Mouse (Mus musculus) MEL (cell line): ENCODE data around the gene Morf4l2. TPM values are rescaled to one million over a fixed set of nuclear protein-coding genes. Genes with fewer than 3 reads are reported as not detected.

Source experiments
- DNase-seq: peaks from one replicate; pipeline ENCODE4 v3.0.0; 2011; ENCODE audit warnings: low read depth, low spot score
- H3K27ac ChIP-seq: 2 replicates; pipeline ENCODE4 v1.5.1; 2012; ENCODE audit warnings: low read depth, mild to moderate bottlenecking, control low read depth, low read length, moderate library complexity; ENCODE audit not compliant: control insufficient read depth
- H3K27me3 ChIP-seq, 2 experiments: fragments of 150-350 bp in 1 of 2; sonication (generic) in 1 of 2; 2 replicates each; pipeline ENCODE4 v1.6.1; 2012; ENCODE audit warnings: low read length in 2 of 2, mild to moderate bottlenecking in 2 of 2, improper control_type of control experiment in 1 of 2, moderate library complexity in 1 of 2; ENCODE audit not compliant: insufficient read depth in 2 of 2, control insufficient read depth in 1 of 2
- H3K36me3 ChIP-seq, 2 experiments: 2 replicates each; pipeline ENCODE4 v1.6.1; 2012 to 2014; ENCODE audit warnings: low read length in 2 of 2, improper control_type of control experiment in 1 of 2, inconsistent platforms in 1 of 2, mild to moderate bottlenecking in 1 of 2; ENCODE audit not compliant: insufficient read depth in 2 of 2, control insufficient read depth in 1 of 2
- H3K4me1 ChIP-seq, 2 experiments: fragments of 150-350 bp in 1 of 2; sonication (generic) in 1 of 2; 2 replicates each; pipeline ENCODE4 v1.6.1; 2012; ENCODE audit warnings: low read length in 2 of 2, improper control_type of control experiment in 1 of 2, mild to moderate bottlenecking in 1 of 2; ENCODE audit not compliant: insufficient read depth in 2 of 2, control insufficient read depth in 1 of 2
- H3K4me3 ChIP-seq, 2 experiments: fragments of 150-350 bp in 1 of 2; sonication (generic) in 1 of 2; 2 replicates each; pipeline ENCODE4 v1.5.1; 2012; ENCODE audit warnings: low read depth in 2 of 2, low read length in 2 of 2, mild to moderate bottlenecking in 2 of 2, moderate library complexity in 2 of 2, control low read depth in 1 of 2, improper control_type of control experiment in 1 of 2; ENCODE audit not compliant: control insufficient read depth in 1 of 2, insufficient read depth in 1 of 2
- H3K79me2 ChIP-seq: 2 replicates; pipeline ENCODE4 v1.6.1; 2012; ENCODE audit warnings: mild to moderate bottlenecking, low read length, moderate library complexity; ENCODE audit not compliant: control insufficient read depth, poor library complexity, insufficient read depth
- H3K9ac ChIP-seq: 2 replicates; pipeline ENCODE4 v1.6.1; 2012; ENCODE audit warnings: low read depth, mild to moderate bottlenecking, control low read depth, low read length, moderate library complexity; ENCODE audit not compliant: control insufficient read depth, poor library complexity, severe bottlenecking
- H3K9me3 ChIP-seq: fragments of 150-350 bp; sonication (generic); replicated peaks from 2 replicates; pipeline ENCODE4 v1.6.1; 2012; ENCODE audit warnings: mild to moderate bottlenecking, low read length, improper control_type of control experiment, moderate library complexity; ENCODE audit not compliant: insufficient read depth
- BHLHE40 ChIP-seq: IDR thresholded peaks from 2 replicates; pipeline ENCODE4 v1.6.1; 2012; ENCODE audit warnings: low read depth, mild to moderate bottlenecking, inconsistent platforms, low read length, improper control_type of control experiment, borderline replicate concordance
- CHD1 ChIP-seq: IDR thresholded peaks from 2 replicates; pipeline ENCODE4 v1.6.1; 2012; ENCODE audit warnings: low read depth, mild to moderate bottlenecking, inconsistent platforms, low read length, improper control_type of control experiment
- CHD2 ChIP-seq: IDR thresholded peaks from 2 replicates; pipeline ENCODE4 v1.6.1; 2011; ENCODE audit warnings: low read length, improper control_type of control experiment
- CTCF ChIP-seq, 3 experiments: IDR thresholded peaks in 2 of 3; conservative IDR thresholded peaks in 1 of 3; 2 replicates each; pipeline ENCODE4 v1.5.1; 2011 to 2012; ENCODE audit warnings: low read length in 3 of 3, low read depth in 2 of 3, mild to moderate bottlenecking in 2 of 3, improper control_type of control experiment in 1 of 3, inconsistent platforms in 1 of 3, mixed read lengths in 1 of 3, moderate library complexity in 1 of 3; ENCODE audit not compliant: control insufficient read depth in 1 of 3, insufficient read depth in 1 of 3, poor library complexity in 1 of 3, severe bottlenecking in 1 of 3
- E2F4 ChIP-seq: IDR thresholded peaks from 2 replicates; pipeline ENCODE4 v1.6.1; 2011; ENCODE audit warnings: low read depth, low read length, improper control_type of control experiment, borderline replicate concordance
- ETS1 ChIP-seq: IDR thresholded peaks from 2 replicates; pipeline ENCODE4 v1.6.1; 2012; ENCODE audit warnings: low read depth, mild to moderate bottlenecking, inconsistent platforms, low read length, improper control_type of control experiment, moderate library complexity
- GABPA ChIP-seq: IDR thresholded peaks from 2 replicates; pipeline ENCODE4 v1.6.1; 2012; ENCODE audit warnings: low read depth, mild to moderate bottlenecking, inconsistent platforms, low read length, improper control_type of control experiment, moderate library complexity
- GATA1 ChIP-seq: IDR thresholded peaks from 2 replicates; pipeline ENCODE4 v1.6.1; 2011; ENCODE audit warnings: low read depth, low read length, improper control_type of control experiment
- HCFC1 ChIP-seq: IDR thresholded peaks from 2 replicates; pipeline ENCODE4 v1.6.1; 2012; ENCODE audit warnings: low read depth, mild to moderate bottlenecking, inconsistent platforms, low read length, improper control_type of control experiment, moderate library complexity
- RAD21 ChIP-seq: IDR thresholded peaks from 2 replicates; pipeline ENCODE4 v1.6.1; 2011; ENCODE audit warnings: mild to moderate bottlenecking, low read depth, low read length, improper control_type of control experiment
- SIN3A ChIP-seq: IDR thresholded peaks from 2 replicates; pipeline ENCODE4 v1.6.1; 2012; ENCODE audit warnings: low read length, improper control_type of control experiment, inconsistent platforms
- TCF12 ChIP-seq: IDR thresholded peaks from 2 replicates; pipeline ENCODE4 v1.6.1; 2014; ENCODE audit warnings: low read depth, mild to moderate bottlenecking, inconsistent platforms, low read length, improper control_type of control experiment, moderate library complexity
- UBTF ChIP-seq: IDR thresholded peaks from 2 replicates; pipeline ENCODE4 v1.6.1; 2012; ENCODE audit warnings: low read depth, mild to moderate bottlenecking, inconsistent platforms, low read length, improper control_type of control experiment, moderate library complexity, borderline replicate concordance; ENCODE audit not compliant: insufficient read depth
- USF1 ChIP-seq: IDR thresholded peaks from 2 replicates; pipeline ENCODE4 v1.6.1; 2014; ENCODE audit warnings: low read depth, mild to moderate bottlenecking, inconsistent platforms, low read length, improper control_type of control experiment, moderate library complexity
- ZNF384 ChIP-seq: IDR thresholded peaks from 2 replicates; pipeline ENCODE4 v1.6.1; 2012; ENCODE audit warnings: low read depth, mild to moderate bottlenecking, inconsistent platforms, low read length, improper control_type of control experiment
- polyA plus RNA-seq, 2 experiments: library from polyadenylated mRNA; stranded (reverse) in 1 of 2; unstranded in 1 of 2; fragments of >175 nt in 1 of 2; fragments of >200 nt in 1 of 2; gene quantifications; 2 replicates each; pipeline versions ENCODE4 v1.2.1 to v1.2.4; 2012; ENCODE audit warnings: low replicate concordance in 2 of 2, low read depth in 1 of 2; ENCODE audit not compliant: insufficient read length in 2 of 2, insufficient read depth in 1 of 2, missing spikeins in 1 of 2
- total RNA-seq: library from RNA; depleted of rRNA; stranded (reverse); fragments of 300-350 nt; gene quantifications from 2 replicates; pipeline ENCODE4 v1.2.3, GENCODE M21; 2012

Gene Morf4l2
- total and polyA plus RNA-seq, 3 experiments, result 617 to 921 TPM; not detected in 1

DNA sequence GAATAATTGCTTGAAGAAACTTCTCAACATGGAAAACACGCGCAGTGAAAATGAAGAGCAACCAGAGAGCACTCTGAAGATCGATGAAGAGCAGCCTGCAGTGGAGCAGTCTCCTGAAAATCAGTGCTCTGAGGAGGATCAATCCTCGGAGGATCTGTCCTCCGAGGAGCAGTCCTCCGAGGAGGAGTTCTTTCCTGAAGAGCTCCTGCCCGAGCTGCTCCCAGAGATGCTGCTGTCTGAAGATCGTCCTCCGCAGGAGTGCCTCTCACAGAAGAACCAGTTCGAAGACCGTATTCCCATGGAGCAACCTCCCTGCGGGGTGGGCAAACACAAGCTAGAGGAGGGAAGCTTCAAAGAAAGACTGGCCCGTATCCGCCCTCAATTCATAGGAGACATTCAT lies 34.7 kb downstream of the Morf4l2 start:
- H3K4me1 ChIP-seq, result no peaks in the 10 kb centered on the region
- no peak for DNase-seq
- H3K27me3 ChIP-seq, result no peaks in the 10 kb centered on the region
- H3K9me3 ChIP-seq, result no peaks in the 10 kb centered on the region
- H3K36me3 ChIP-seq, result no peaks in the 10 kb centered on the region
- no peak overlapping the region for H3K4me3 ChIP-seq
- TF ChIP-seq GABPA (no peak), GATA1 (no peak), RAD21 (no peak), HCFC1 (no peak), SIN3A (no peak), CTCF (IDR thresholded peaks at IDR 0.05 in 2 of 3, conservative IDR thresholded peaks at IDR 0.05 in 1 of 3; ENCODE audit: control insufficient read depth in 1 of 3, insufficient read depth in 1 of 3, low read depth in 2 of 3, low read length in 3 of 3, poor library complexity in 1 of 3, severe bottlenecking in 1 of 3) (no peak), UBTF (no peak), USF1 (no peak), CHD2 (no peak)
- TF ChIP-seq, all 39 proteins: peak for 0
- H3K9ac ChIP-seq, result no peak overlapping the region
- no peak overlapping the region for H3K27ac ChIP-seq
- H3K79me2 ChIP-seq, result no peaks in the 10 kb centered on the region

DNA sequence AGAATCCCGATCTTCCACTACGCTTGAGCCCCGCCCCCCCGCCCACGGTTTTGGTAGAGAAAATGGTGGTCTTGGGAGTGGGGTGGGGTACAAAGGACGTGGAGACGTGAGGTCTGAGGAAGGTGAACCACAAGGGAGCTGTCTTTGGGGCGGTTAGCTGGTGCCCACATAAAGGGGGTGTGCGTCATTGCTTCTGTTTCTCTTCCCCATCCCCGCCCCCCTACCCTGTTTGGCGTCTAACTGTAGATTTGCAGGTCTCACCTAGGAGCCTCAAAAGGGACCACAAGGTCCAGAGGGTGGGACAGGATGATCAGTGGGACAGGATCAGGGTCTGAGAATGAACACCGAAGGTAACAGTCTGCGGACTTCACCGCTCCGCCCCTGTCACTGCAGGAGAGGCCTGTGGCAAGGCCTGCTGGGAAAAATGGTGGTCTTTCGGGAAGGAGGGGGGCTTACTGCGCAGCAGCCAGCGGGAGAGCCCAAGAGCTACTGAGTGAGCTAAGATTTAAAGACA lies 35.3 kb downstream of the Morf4l2 start:
- Histone ChIP-seq H3K27ac (no peak overlapping the region), H3K4me1 (no peaks in the 10 kb centered on the region), H3K79me2 (no peaks in the 10 kb centered on the region), H3K4me3 (no peak overlapping the region), H3K9me3 (no peaks in the 10 kb centered on the region), H3K27me3 (no peaks in the 10 kb centered on the region), H3K36me3 (no peaks in the 10 kb centered on the region), H3K9ac (no peak overlapping the region)
- TF ChIP-seq SIN3A, result no peak
- no peak for TF ChIP-seq TCF12
- no peak for TF ChIP-seq CTCF (IDR thresholded peaks at IDR 0.05 in 2 of 3, conservative IDR thresholded peaks at IDR 0.05 in 1 of 3; ENCODE audit: control insufficient read depth in 1 of 3, insufficient read depth in 1 of 3, low read depth in 2 of 3, low read length in 3 of 3, poor library complexity in 1 of 3, severe bottlenecking in 1 of 3)
- TF ChIP-seq ZNF384, result no peak
- no peak for TF ChIP-seq CHD1
- no peak for TF ChIP-seq ETS1
- no peak for TF ChIP-seq E2F4
- TF ChIP-seq BHLHE40, result no peak
- DNase-seq, result no peak
